Mouse (Mus musculus) right cerebral cortex, postnatal 10 days (tissue): ENCODE measurements around the gene En2.

Source experiments
- DNase-seq, 2 experiments: peaks; one replicate each; pipeline ENCODE4 v3.0.0; 2021; ENCODE audit warnings: low spot score in 2 of 2

Gene En2

GRCm38 (mm10) chr5:28178322-28178721 is 12.8 kb downstream of the En2 start:
- no peak for DNase-seq

GRCm38 (mm10) chr5:28179237-28179790 is 13.8 kb downstream of the En2 start:
- no peak for DNase-seq

GRCm38 (mm10) chr5:28191201-28192098 is 26.0 kb downstream of the En2 start:
- DNase-seq: no peak

- DNase-seq: no peak
These were observed 26.6 kb downstream of the En2 start for GRCm38 (mm10) chr5:28192099-28192454.

GRCm38 (mm10) chr5:28195473-28195872 is 30.0 kb downstream of the En2 start:
- no peak for DNase-seq

GRCm38 (mm10) chr5:28199089-28199873 is 33.8 kb downstream of the En2 start:
- DNase-seq: no peak

- DNase-seq: no peak
These were observed 37.6 kb downstream of the En2 start for GRCm38 (mm10) chr5:28203086-28203485.

GRCm38 (mm10) chr5:28204678-28205077 is 39.2 kb downstream of the En2 start:
- no peak for DNase-seq

GRCm38 (mm10) chr5:28206448-28206847 is 41.0 kb downstream of the En2 start:
- DNase-seq: no peak

- no peak for DNase-seq
These were observed 41.5 kb downstream of the En2 start for GRCm38 (mm10) chr5:28207043-28207442.

- DNase-seq: no peak
These were observed 43.4 kb downstream of the En2 start for GRCm38 (mm10) chr5:28208726-28209520.

- no peak for DNase-seq
These were observed 44.3 kb downstream of the En2 start for GRCm38 (mm10) chr5:28209549-28210431.

GRCm38 (mm10) chr5:28210591-28211550 is 45.4 kb downstream of the En2 start:
- DNase-seq: no peak

GRCm38 (mm10) chr5:28211651-28212310 is 46.3 kb downstream of the En2 start:
- no peak for DNase-seq

- DNase-seq: no peak
These were observed 47.9 kb downstream of the En2 start for GRCm38 (mm10) chr5:28213441-28213840.

- DNase-seq: no peak
These were observed 54.1 kb downstream of the En2 start for GRCm38 (mm10) chr5:28219596-28219995.
